Mouse (Mus musculus): ENCODE results near the gene Stard5.

DNA sequence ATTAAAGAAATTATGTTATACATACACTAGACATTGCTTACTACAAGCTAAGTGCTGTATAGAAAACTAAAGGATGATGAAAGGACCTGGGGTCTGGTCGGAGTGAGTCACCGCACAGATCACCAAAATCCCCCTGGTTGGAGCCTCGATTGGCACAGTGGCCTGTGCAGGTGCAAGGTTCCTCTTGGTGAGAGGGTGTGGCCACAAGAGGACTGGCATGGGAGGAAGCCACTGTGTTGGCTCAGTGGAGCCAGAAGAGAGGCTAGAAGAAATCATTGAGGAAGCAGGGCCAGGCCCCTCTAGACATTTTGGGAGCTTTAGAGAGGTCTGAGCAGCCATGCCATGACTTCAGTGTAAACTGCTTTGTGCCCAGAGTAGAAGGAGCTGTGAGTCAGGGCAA lies 7.3 kb downstream of the Stard5 start:
- TF ChIP-seq CTCF (IDR thresholded peaks at IDR 0.05; ENCODE audit: borderline replicate concordance, insufficient read depth, low read length) (no peak), POLR2A (IDR thresholded peaks at IDR 0.05; ENCODE audit: low read depth, low read length) (no peak)

Measured in embryonic fibroblast, embryonic 13.5 days (primary cell).